Mouse (Mus musculus) E14TG2a.4 (cell line): ENCODE measurements at regions not wholly inside any gene's neighbourhood (a gene's known extent, or its start where the extent isn't known, plus 50 kb on each side); places are given as distances from the start of the nearest gene placed in this dataset.

ENCODE experiments used
- CTCF ChIP-seq: conservative IDR thresholded peaks from 2 replicates; pipeline ENCODE4 v1.5.1; 2014; ENCODE audit warnings: low read length
- POU5F1 ChIP-seq: IDR thresholded peaks from 2 replicates; pipeline ENCODE4 v1.6.1; 2014; ENCODE audit warnings: low read length, borderline replicate concordance

DNA sequence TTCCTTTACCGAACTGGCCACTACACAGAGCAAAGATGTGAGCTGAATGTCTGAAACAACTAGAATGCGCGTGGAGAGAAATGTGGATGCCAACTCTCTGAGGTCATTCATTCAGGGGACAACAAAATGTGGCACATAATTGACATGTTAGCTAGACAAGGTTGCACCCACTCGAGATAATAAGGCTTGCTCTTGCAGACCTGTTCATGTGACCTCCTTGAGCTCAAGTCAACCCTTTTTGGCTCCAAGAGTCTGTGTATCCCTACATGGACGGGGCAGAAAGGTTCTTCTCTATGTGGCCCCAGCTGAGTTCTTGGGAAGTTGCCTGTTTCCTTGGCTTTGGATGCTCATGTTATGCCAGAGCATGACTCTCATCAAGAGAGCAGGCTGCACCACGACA, 383.0 kb upstream of the Mgmt start:
- TF ChIP-seq CTCF (no peak), POU5F1 (no peak)
